Mouse (Mus musculus): ENCODE measurements around the gene Lpp.

GRCm38 (mm10) chr16:24695062-24695461, 301.8 kb downstream of the Lpp start:
- no peak for TF ChIP-seq CTCF (IDR thresholded peaks at IDR 0.05; ENCODE audit: control insufficient read depth, insufficient read depth, low read length)
- no peak for TF ChIP-seq POLR2A (IDR thresholded peaks at IDR 0.05; ENCODE audit: borderline replicate concordance, control insufficient read depth, low read depth, low read length)
